Mouse (Mus musculus) embryo, embryonic 10 days (tissue): ENCODE measurements around the gene Spout1.

ENCODE experiments used
- DNase-seq: peaks from one replicate; pipeline ENCODE4 v3.0.0-alpha.2; 2015; ENCODE audit warnings: low spot score

Spout1 gene

DNA sequence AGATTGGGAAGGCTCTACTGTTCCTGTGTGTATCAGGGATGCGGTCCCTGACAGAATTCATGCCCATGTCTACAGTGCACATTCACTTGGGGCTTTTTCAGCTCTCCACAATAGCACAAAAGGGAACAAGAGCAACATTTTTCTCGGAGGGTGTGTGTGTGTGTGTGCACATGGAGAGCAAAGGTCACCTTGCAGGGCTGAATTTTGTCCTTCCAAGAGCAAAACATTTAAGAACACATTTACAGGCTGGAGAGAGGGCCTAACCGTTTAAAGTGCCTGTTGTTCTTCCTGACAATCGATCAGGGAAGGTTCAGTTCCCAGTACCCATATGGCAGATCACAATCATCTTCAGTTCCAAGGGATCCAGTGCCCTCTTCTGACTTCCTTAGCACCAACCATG, 48.1 kb downstream of the Spout1 start:
- no peak for DNase-seq

- DNase-seq: peak; percentile 74
Measured at GRCm38 (mm10) chr2:30128789-30129188, 49.5 kb downstream of the Spout1 start.

GRCm38 (mm10) chr2:30124472-30125274, 53.6 kb downstream of the Spout1 start, which contains the start of gene Zer1:
TSS of gene Zer1 (minus strand) at chr2:30124585.
- DNase-seq: peak; percentile 96

- DNase-seq: peak; percentile 56
Measured at GRCm38 (mm10) chr2:30123729-30124471, 54.4 kb downstream of the Spout1 start.
